Mouse (Mus musculus) gastrocnemius, adult 2 months (tissue): ENCODE measurements around the gene Nid1. TPM values are rescaled to one million over a fixed set of nuclear protein-coding genes. Genes with fewer than 3 reads are reported as not detected.
"Not testable (repeated sequence)": the region's sequence is repeated elsewhere in the genome, so short reads cannot be mapped to it uniquely, and the experiment has no call there.

Experiments
- DNase-seq: peaks from one replicate; pipeline ENCODE4 v3.0.0; 2022
- H3K27ac ChIP-seq: fragments of 200-600 bp; 2 replicates; pipeline ENCODE4 v1.8.1; 2022; ENCODE audit warnings: mild to moderate bottlenecking
- H3K4me3 ChIP-seq: fragments of 200-600 bp; 2 replicates; pipeline ENCODE4 v1.8.1; 2022; ENCODE audit warnings: mild to moderate bottlenecking, moderate library complexity
- CTCF ChIP-seq: fragments of 200-600 bp; IDR thresholded peaks from 2 replicates; pipeline ENCODE4 v1.8.1; 2022; ENCODE audit warnings: antibody characterized with exemption, mild to moderate bottlenecking, moderate library complexity
- intact Hi-C: fragments of 180-260 bp; cut with DNase I; formaldehyde crosslinking; loops from one replicate; pipeline ENCODE4 v1.15.1; 2025
- total RNA-seq, 2 experiments: library from RNA; stranded (reverse); gene quantifications; 2 replicates each; pipeline ENCODE4 v1.2.3; 2021

Nid1 gene
- total RNA-seq, 2 experiments from 2014 or later, result 37.3 to 49.2 TPM

DNA sequence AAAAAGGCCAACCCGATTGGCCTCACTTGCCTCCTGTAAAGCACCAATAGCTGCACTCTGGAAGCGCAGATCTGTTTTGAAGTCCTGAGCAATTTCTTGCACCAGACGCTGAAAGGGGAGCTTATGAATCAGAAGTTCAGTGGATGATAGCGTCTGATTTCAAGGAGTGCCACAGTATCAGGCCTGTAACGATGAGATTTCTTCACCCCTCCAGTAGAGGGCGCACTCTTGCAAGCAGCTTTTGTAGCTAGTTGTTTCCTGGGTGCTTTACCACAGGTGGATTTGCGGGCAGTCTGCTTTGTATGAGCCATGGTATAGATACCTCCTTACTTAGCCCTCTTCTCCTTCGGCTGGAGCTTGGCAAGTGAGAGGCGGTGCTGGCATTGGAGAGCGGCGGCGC, 18.5 kb upstream of the Nid1 start:
- H3K27ac ChIP-seq, H3K4me3 ChIP-seq, DNase-seq, intact Hi-C loops: not testable (repeated sequence)
- peak; percentile 46 for TF ChIP-seq CTCF

- DNase-seq, H3K27ac ChIP-seq, H3K4me3 ChIP-seq, intact Hi-C loops: not testable (repeated sequence)
Measured at GRCm38 (mm10) chr13:13423301-13423700, 14.1 kb upstream of the Nid1 start.

DNA sequence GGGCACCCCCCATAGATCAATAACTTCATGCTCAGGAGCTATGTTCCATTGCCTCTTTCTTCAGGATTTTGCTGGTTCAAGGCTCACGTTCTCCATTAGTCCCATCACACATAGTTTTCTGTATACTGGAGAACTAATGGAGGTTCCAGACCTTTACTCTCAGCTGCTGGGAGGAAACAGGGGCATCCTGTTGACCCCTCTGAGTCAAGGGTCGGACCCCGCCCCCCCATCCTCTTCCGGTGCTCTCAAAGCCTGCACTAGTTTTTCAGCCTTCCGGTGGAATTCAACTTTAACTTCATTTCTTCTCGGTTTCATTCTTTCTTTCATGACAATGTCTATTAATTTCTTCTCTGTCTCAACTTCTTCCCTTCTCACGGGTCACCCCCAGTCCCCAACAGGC, 1.2 kb upstream of the Nid1 start:
- H3K27ac ChIP-seq, intact Hi-C loops, H3K4me3 ChIP-seq, DNase-seq: not testable (repeated sequence)

DNA sequence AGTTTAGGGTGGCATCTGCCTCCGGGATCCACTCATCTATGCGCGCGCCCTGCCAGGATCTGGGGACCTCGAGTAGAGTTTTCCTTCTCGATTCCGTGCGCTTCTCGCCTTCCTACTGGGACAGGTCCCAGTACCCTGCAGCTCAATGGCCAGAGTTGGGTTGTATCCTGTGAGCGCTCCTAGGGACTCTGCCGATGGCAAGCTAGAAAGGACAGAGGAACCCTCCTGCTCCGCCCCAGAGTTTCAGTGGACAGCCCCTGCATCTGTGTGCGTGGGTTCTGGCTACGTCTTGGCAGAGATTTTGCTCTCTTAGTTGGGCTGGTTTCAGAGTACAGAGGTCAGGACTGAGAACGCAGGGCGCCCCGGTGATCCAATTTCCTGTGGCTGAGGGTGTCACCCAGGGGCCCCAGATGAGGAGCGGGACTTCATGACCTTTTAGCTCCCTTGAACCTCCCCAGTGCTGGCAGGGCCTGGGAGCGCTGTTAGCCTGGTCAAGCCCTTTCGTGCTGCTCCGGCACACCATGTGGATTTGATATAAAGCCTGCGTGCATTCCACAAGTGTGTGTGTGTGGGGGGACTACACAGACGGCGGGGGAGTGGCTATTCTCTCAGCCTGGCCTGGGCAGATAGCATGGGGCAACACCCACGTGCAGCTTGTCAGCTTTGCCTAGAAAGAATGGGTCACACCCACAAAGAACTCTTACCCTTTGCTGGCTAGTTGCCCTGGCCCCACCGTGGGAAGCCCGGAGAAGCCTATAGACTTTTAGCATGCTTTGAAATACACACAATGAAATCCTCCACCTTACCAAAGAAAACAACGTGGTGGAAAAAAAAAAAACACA, 982 bp downstream of the Nid1 start:
- H3K27ac ChIP-seq, intact Hi-C loops, DNase-seq: not testable (repeated sequence)
- H3K4me3 ChIP-seq, result peak overlapping the region; percentile 61

- H3K4me3 ChIP-seq, intact Hi-C loops: not testable (repeated sequence)
Measured at GRCm38 (mm10) chr13:13445601-13446000, 8.2 kb downstream of the Nid1 start.

GRCm38 (mm10) chr13:13446711-13447443, 9.5 kb downstream of the Nid1 start:
- DNase-seq, H3K27ac ChIP-seq, intact Hi-C loops, H3K4me3 ChIP-seq: not testable (repeated sequence)

More at GRCm38 (mm10) chr13:13445601-13446000, 8.2 kb downstream of the Nid1 start:
- not testable (repeated sequence) for H3K27ac ChIP-seq, DNase-seq

DNA sequence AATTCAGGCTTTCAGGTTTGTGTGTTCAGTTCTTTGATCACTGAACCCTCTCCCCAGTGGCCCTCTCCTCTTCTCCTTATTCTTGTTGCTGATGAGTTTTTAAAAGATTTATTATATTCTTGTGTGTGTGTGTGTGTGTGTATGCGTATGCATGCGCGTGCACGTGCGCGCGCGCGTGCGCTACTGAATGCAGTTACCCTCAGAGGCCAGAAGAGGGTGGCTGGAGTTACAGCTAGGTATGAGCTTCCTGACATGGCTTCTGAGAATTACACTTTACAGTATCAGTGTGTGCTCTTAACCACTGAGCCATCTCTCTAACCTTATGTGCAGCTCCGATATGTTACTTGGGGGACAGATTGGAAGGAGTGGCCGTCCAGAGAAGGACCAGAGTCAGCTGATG, 12.6 kb downstream of the Nid1 start:
- intact Hi-C loops, result loop anchor here (10.0 kb wide), 1 partner anchor 725 kb away; no protein-coding TSS in a partner anchor
- H3K4me3 ChIP-seq, H3K27ac ChIP-seq, DNase-seq: not testable (repeated sequence)

GRCm38 (mm10) chr13:13450931-13451330, 13.6 kb downstream of the Nid1 start:
- not testable (repeated sequence) for H3K27ac ChIP-seq, H3K4me3 ChIP-seq, DNase-seq
- intact Hi-C loops, result loop anchor here (10.0 kb wide), 1 partner anchor 726 kb away; no protein-coding TSS in a partner anchor

DNA sequence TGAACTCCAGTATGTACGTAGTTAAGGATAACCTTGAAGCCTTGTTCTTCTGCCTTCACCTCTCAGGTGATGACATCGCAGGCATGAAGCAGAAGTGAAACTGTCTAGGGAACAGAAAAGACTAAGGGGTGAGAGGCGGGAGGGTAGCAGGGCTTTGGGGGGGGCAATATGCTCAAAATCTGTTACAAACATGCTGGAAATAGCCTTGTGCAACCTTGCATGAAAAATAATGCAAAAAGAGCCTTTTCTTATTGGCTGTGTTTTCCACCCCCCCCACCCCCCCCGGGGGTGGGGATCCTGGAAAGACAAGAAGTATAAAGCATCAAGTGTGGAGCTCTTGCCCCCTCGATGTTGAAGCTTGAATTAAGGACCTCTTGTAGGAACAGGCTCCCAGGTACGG, 16.0 kb downstream of the Nid1 start:
- not testable (repeated sequence) for DNase-seq, H3K27ac ChIP-seq, H3K4me3 ChIP-seq
- intact Hi-C loops, result loop anchor here (10.0 kb wide), 1 partner anchor 729 kb away; no protein-coding TSS in a partner anchor

DNA sequence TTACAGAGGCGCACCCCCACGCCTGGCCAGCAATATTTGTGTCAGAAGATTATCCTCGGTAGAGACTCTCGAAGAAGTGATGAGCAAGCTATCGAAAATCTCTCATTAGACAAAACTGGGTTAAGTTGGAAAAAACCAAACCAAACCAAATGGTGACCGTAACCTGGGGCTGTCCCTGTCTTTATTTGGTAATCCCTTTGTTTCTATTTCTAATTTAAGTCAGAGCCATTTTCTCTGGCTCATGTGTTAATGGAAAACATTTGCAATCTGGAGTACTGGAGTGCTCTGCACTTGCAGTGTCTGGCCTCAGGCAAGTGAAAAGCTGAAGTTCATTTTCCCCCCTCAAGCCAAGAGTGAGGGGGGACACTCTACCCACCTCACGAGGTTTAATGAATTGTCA, 16.9 kb downstream of the Nid1 start:
- intact Hi-C loops, result loop anchor here (10.0 kb wide), 1 partner anchor 729 kb away; no protein-coding TSS in a partner anchor
- DNase-seq, H3K4me3 ChIP-seq, H3K27ac ChIP-seq: not testable (repeated sequence)

- intact Hi-C loops, result loop anchor here (10.0 kb wide), 1 partner anchor 731 kb away; no protein-coding TSS in a partner anchor
- not testable (repeated sequence) for H3K27ac ChIP-seq, DNase-seq, H3K4me3 ChIP-seq
Measured at GRCm38 (mm10) chr13:13455632-13456492, 18.5 kb downstream of the Nid1 start.

GRCm38 (mm10) chr13:13458138-13458737, 20.9 kb downstream of the Nid1 start:
- no peak for DNase-seq
- TF ChIP-seq CTCF, result no peak

More at GRCm38 (mm10) chr13:13458138-13458737, 20.9 kb downstream of the Nid1 start:
- Histone ChIP-seq H3K4me3 (no peak overlapping the region), H3K27ac (no peak overlapping the region)
- intact Hi-C loops, result loop anchor here (10.0 kb wide), 1 partner anchor 733 kb away; no protein-coding TSS in a partner anchor
